Mouse (Mus musculus) C2C12 (cell line): Measurements from ENCODE around the gene Pcsk5.

Source experiments
- CTCF ChIP-seq: IDR thresholded peaks from one replicate; pipeline ENCODE4 v1.5.1; 2011; ENCODE audit not compliant: control insufficient read depth, insufficient read depth, insufficient read length
- MAX ChIP-seq: IDR thresholded peaks from one replicate; pipeline ENCODE4 v1.6.1; 2011; ENCODE audit warnings: mild to moderate bottlenecking, control low read depth
- MYOG ChIP-seq: IDR thresholded peaks from one replicate; pipeline ENCODE4 v1.6.1; 2011; ENCODE audit not compliant: control insufficient read depth, insufficient read length; ENCODE audit errors: extremely low read depth
- USF1 ChIP-seq: IDR thresholded peaks from one replicate; pipeline ENCODE4 v1.6.1; 2011; ENCODE audit warnings: low read depth, mild to moderate bottlenecking, control low read depth, moderate library complexity

- no peak for TF ChIP-seq CTCF
- TF ChIP-seq MAX: no peak
- no peak for TF ChIP-seq USF1
- no peak for TF ChIP-seq MYOG
Measured at GRCm38 (mm10) chr19:17397922-17398321, 439.5 kb downstream of the Pcsk5 start.
